Comparison of ENCODE assay signal across 10 mouse cellular contexts in the genomic region with DNA sequence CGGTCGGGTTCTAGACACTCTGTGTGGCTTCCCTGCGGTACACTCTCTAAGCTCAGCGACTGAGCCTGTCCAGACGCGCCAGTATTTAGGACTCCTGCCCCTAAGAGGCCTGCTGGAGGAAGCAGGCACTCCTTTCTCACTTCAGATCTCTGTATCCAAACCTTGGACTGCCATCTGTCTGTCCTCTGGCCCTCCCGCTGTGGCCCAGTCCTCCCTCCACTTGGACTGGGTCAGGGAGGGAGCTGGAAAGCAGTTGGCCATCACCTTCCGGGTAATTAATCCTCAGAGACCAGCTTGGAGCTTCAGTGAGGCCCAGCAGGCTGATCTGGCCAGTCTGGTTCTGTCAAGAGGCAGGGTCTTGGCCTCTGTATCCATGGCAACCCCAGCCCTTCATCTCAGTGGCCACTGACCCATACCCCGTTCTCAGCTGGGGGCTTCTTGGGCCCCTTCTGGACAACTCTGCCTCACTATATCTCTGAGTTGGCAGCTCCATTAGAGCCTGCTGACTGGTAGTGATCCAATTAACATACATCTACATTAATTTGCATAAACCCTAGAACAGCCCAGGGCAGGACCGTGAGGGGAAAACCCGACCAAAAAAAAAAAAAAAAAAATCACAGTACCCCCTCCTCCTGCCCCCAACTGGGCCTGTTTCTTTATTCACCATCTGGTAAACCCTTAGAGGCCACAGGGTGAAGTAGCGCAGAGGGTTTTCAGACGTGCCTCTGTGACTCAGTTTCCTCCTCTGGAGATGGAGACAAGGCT. TPM values are rescaled to one million over a fixed set of nuclear protein-coding genes. Genes with fewer than 3 reads are reported as not detected.
DNase-seq lines count a peak whose midpoint lies in the region; ATAC-seq and TF ChIP-seq lines count a peak whose summit lies in the region.
"Had no signal": no experiment of that assay in that cellular context is flagged by ENCODE, and none has a peak within 500 bp of the region (broad histone marks: within the 10 kb centered on the region; RNA-seq: fewer than 3 reads in every experiment).

No protein-coding gene starts in this region.

- H3K9ac ChIP-seq in intestine, embryonic 14.5 days (ENCODE audit: low read length) = 0 out of 2 replicates have a peak overlapping the region, but pooled peaks have one; percentile 16
- no peak overlapping the region for H3K9ac ChIP-seq in intestine, postnatal 0 days (ENCODE audit: low read depth, low read length)
- peak overlapping the region; percentile 0; the same call in 1 of the 2 replicates for H3K9ac ChIP-seq in midbrain, embryonic 16.5 days (ENCODE audit: low read depth, low read length)
- no peak overlapping the region for H3K9ac ChIP-seq in liver, embryonic 12.5 days

- no peaks in the 10 kb centered on the region for H3K27me3 ChIP-seq in intestine, embryonic 14.5 days (replicated peaks; ENCODE audit: control insufficient read depth, insufficient read depth, low read length)
- H3K27me3 ChIP-seq in intestine, postnatal 0 days (replicated peaks; ENCODE audit: control insufficient read depth, insufficient read depth, low read length) = no peaks in the 10 kb centered on the region
- H3K27me3 ChIP-seq in hindbrain, embryonic 10.5 days (ENCODE audit: insufficient read depth, poor library complexity, severe bottlenecking) = no peaks in the 10 kb centered on the region
- no peaks in the 10 kb centered on the region for H3K27me3 ChIP-seq in midbrain, embryonic 16.5 days (ENCODE audit: control insufficient read depth, insufficient read depth, low read depth, low read length)
- H3K27me3 ChIP-seq in liver, embryonic 12.5 days (replicated peaks) = peaks cover 4% of the 10 kb centered on the region; the same call in 1 of the 2 replicates

- H3K36me3 ChIP-seq in intestine, embryonic 14.5 days (ENCODE audit: control insufficient read depth, insufficient read depth, low read length) = no peaks in the 10 kb centered on the region
- no peaks in the 10 kb centered on the region for H3K36me3 ChIP-seq in intestine, postnatal 0 days (ENCODE audit: control insufficient read depth, insufficient read depth)
- H3K36me3 ChIP-seq in hindbrain, embryonic 10.5 days = peaks cover 9% of the 10 kb centered on the region
- no peaks in the 10 kb centered on the region for H3K36me3 ChIP-seq in midbrain, embryonic 16.5 days (ENCODE audit: control insufficient read depth, insufficient read depth, low read length)
- no peaks in the 10 kb centered on the region for H3K36me3 ChIP-seq in liver, embryonic 12.5 days

- H3K4me3 ChIP-seq in intestine, embryonic 14.5 days (ENCODE audit: low read depth, low read length) = no peak overlapping the region
- H3K4me3 ChIP-seq in intestine, postnatal 0 days (ENCODE audit: low read depth, low read length) = no peak overlapping the region
- H3K4me3 ChIP-seq in hindbrain, embryonic 10.5 days = peak overlapping the region; percentile 22
- H3K4me3 ChIP-seq in midbrain, embryonic 16.5 days (ENCODE audit: low read depth, low read length) = no peak overlapping the region
- no peak overlapping the region for H3K4me3 ChIP-seq in liver, embryonic 12.5 days

- DNase-seq in intestine, embryonic 14.5 days (ENCODE audit: low spot score) = no peak
- peak; percentile 82 to 85 for DNase-seq in cerebellum, postnatal 14 days
- peak; percentile 92 for DNase-seq in hindbrain, embryonic 10.5 days (ENCODE audit: low spot score)
- DNase-seq in gastrocnemius, postnatal 10 days = no peak
- no peak for DNase-seq in right cerebral cortex, adult 2 months (ENCODE audit: low spot score in 2 of 2)
- DNase-seq: lung, postnatal 14 days; spleen, adult 18-20 months had no signal

- 21% methylated on average over 13 of the region's 13 CpGs for WGBS in intestine, embryonic 14.5 days
- WGBS in intestine, postnatal 0 days = 39% methylated on average over 13 of the region's 13 CpGs
- WGBS in hindbrain, embryonic 10.5 days = 11% methylated on average over 13 of the region's 13 CpGs
- WGBS in midbrain, embryonic 16.5 days = 5% methylated on average over 13 of the region's 13 CpGs
- 46% methylated on average over 13 of the region's 13 CpGs for WGBS in liver, embryonic 12.5 days (ENCODE audit: insufficient replicate concordance)

- no peak for TF ChIP-seq CTCF in intestine, postnatal 0 days (IDR thresholded peaks at IDR 0.05; ENCODE audit: low read depth)

- no peak overlapping the region for H3K27ac ChIP-seq in intestine, embryonic 14.5 days (ENCODE audit: low read depth)
- no peak overlapping the region for H3K27ac ChIP-seq in intestine, postnatal 0 days (ENCODE audit: low read depth, low read length)
- peak overlapping the region; percentile 87 for H3K27ac ChIP-seq in hindbrain, embryonic 10.5 days
- peak overlapping the region; percentile 71 for H3K27ac ChIP-seq in midbrain, embryonic 16.5 days (ENCODE audit: low read length)
- no peak overlapping the region for H3K27ac ChIP-seq in liver, embryonic 12.5 days

- H3K4me2 ChIP-seq in intestine, embryonic 14.5 days (ENCODE audit: low read length) = no peak overlapping the region
- no peak overlapping the region for H3K4me2 ChIP-seq in intestine, postnatal 0 days (replicated peaks; ENCODE audit: low read depth)
- H3K4me2 ChIP-seq in midbrain, embryonic 16.5 days (ENCODE audit: low read length) = peak overlapping the region; percentile 1; the same call in 1 of the 2 replicates
- H3K4me2 ChIP-seq in liver, embryonic 12.5 days = no peak overlapping the region

- no peaks in the 10 kb centered on the region for H3K9me3 ChIP-seq in intestine, embryonic 14.5 days (ENCODE audit: control insufficient read depth, low read length)
- no peaks in the 10 kb centered on the region for H3K9me3 ChIP-seq in intestine, postnatal 0 days (ENCODE audit: control insufficient read depth)
- H3K9me3 ChIP-seq in hindbrain, embryonic 10.5 days = 0 out of 2 replicates have a peak, but pooled peaks cover 3% of the 10 kb centered on the region
- no peaks in the 10 kb centered on the region for H3K9me3 ChIP-seq in midbrain, embryonic 16.5 days (replicated peaks; ENCODE audit: control insufficient read depth, low read length, poor library complexity, severe bottlenecking)
- no peaks in the 10 kb centered on the region for H3K9me3 ChIP-seq in liver, embryonic 12.5 days (replicated peaks)

- peaks cover 9% of the 10 kb centered on the region for H3K4me1 ChIP-seq in intestine, embryonic 14.5 days (replicated peaks; ENCODE audit: control insufficient read depth, insufficient read depth, low read length)
- no peaks in the 10 kb centered on the region for H3K4me1 ChIP-seq in intestine, postnatal 0 days (replicated peaks; ENCODE audit: control insufficient read depth, insufficient read depth, low read length)
- H3K4me1 ChIP-seq in hindbrain, embryonic 10.5 days (replicated peaks) = peaks cover 87% of the 10 kb centered on the region
- peaks cover 48% of the 10 kb centered on the region for H3K4me1 ChIP-seq in midbrain, embryonic 16.5 days (ENCODE audit: control insufficient read depth, insufficient read depth, low read length)
- peaks cover under 1% of the 10 kb centered on the region; the same call in 1 of the 2 replicates for H3K4me1 ChIP-seq in liver, embryonic 12.5 days

- no peak; the same call in 1 of the 2 replicates for ATAC-seq in intestine, embryonic 14.5 days (replicated peaks; ENCODE audit: low FRiP score, low TSS enrichment, low read depth)
- ATAC-seq in intestine, postnatal 0 days = no peak
- ATAC-seq in midbrain, embryonic 16.5 days = peak; percentile 59; the same call in 1 of the 2 replicates
- no peak for ATAC-seq in liver, embryonic 12.5 days

RNA-seq across cellular contexts. Expression of a gene that starts 27.0 kb away (rescaled TPM):
- 2.5 and 3.1 TPM in 2 replicates for polyA plus RNA-seq in intestine, embryonic 14.5 days (2014; fragmentation: Nextera tagmentation; extraction: Ambion mirVana)
- 0.09 and 0.20 TPM in 2 replicates for polyA plus RNA-seq in intestine, postnatal 0 days (2015; fragmentation: Nextera tagmentation; extraction: Ambion mirVana)
- 5.9 and 14.4 TPM in 2 replicates for polyA plus RNA-seq in hindbrain, embryonic 10.5 days (2016; fragmentation: Nextera tagmentation; extraction: Ambion mirVana)
- polyA plus RNA-seq in midbrain, embryonic 16.5 days (2015; fragmentation: Nextera tagmentation; extraction: Ambion mirVana) = 7.2 and 9.1 TPM in 2 replicates
- 10 to 100 TPM; 14.3 to 15.8 TPM for total RNA-seq in gastrocnemius, postnatal 10 days (2021)
- polyA plus RNA-seq in liver, embryonic 12.5 days (2016; fragmentation: Nextera tagmentation; extraction: Ambion mirVana) = 0.12 and 0.42 TPM in 2 replicates

Comparison
In these comparisons a context has a peak if more than half of its experiments do, and no peak if none do; other contexts are left out.
1. H3K9ac ChIP-seq: peak in intestine, embryonic 14.5 days (single experiment) and midbrain, embryonic 16.5 days (single experiment); none in intestine, postnatal 0 days (single experiment) and liver, embryonic 12.5 days (single experiment).
2. DNase-seq: peak in cerebellum, postnatal 14 days (2 of 2) and hindbrain, embryonic 10.5 days (single experiment); none in intestine, embryonic 14.5 days (single experiment), gastrocnemius, postnatal 10 days (single experiment) and right cerebral cortex, adult 2 months (0 of 2).
3. H3K27ac ChIP-seq: peak in hindbrain, embryonic 10.5 days (single experiment) and midbrain, embryonic 16.5 days (single experiment); none in intestine, embryonic 14.5 days (single experiment), intestine, postnatal 0 days (single experiment) and liver, embryonic 12.5 days (single experiment).